Mouse (Mus musculus) heart, postnatal 0 days (tissue): ENCODE measurements around the gene Gda.

Experiments
- CTCF ChIP-seq: IDR thresholded peaks from 2 replicates; pipeline ENCODE4 v1.5.1; 2016; ENCODE audit warnings: antibody characterized with exemption, control low read depth, low read depth
- EP300 ChIP-seq: IDR thresholded peaks from 2 replicates; pipeline ENCODE4 v1.6.1; 2016; ENCODE audit warnings: antibody characterized with exemption, low read depth

DNA sequence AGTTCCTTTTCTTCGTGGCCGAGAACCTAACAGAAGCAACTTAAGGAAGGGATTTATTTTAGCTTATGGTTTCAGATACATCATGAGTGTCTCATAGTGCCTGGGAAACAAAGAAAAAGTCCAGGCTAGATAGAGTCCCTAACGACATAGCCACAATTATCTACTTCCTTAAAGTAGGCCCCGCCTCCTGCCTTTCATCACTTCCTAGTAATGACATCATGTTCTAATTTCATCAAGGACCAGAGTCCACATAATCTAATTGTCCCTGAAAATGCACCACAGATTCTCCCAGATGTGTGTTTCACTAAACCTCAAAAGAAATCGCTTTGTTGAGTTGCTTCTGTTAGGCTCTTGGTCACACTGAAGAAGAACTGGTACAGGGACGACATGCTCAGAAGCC is 115.5 kb downstream of the Gda start:
- TF ChIP-seq CTCF (no peak), EP300 (no peak)
